Mouse (Mus musculus) right cerebral cortex, postnatal 14 days (tissue): ENCODE results near the gene Grm8.

Experiments used
- DNase-seq: peaks from one replicate; pipeline ENCODE4 v3.0.0; 2022

Grm8 gene

DNA sequence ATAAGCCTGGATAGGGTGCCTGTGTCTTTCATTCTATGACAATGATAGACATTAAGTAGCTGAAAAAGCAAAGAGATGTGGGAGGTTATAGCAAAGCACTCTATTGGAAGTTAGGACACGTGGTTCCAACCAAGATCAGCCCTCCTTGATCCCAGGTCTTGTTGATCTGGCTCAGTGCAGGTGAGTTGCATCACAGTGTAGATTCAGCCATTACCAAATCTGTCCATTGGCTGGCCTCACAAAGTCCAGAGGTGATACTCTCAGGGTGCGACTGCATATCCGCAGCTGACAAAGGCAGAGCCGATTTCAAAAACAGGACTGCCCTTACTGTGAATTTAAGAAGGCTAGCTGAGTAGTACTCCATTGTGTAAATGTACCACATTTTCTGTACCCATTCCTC is 103.0 kb downstream of the Grm8 start:
- DNase-seq = no peak

DNA sequence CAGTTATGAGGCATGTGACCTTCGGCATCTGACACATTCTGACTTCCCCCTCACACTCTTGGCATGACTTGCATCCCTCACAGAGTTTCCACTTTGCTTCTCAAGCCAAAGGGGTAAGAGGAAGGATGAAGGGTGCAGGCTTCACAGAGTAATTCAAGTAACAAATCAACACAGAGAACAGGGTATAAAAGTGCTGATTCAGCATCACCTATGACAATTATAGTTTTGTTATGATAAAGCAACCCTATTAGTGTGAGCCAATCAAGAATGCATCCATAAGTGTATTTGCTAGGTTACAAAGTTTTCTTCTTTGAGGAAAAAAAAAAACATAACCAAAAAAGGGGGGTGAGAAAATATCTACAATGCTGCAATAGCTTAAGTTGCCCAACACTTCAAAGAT is 117.3 kb downstream of the Grm8 start:
- DNase-seq = no peak

DNA sequence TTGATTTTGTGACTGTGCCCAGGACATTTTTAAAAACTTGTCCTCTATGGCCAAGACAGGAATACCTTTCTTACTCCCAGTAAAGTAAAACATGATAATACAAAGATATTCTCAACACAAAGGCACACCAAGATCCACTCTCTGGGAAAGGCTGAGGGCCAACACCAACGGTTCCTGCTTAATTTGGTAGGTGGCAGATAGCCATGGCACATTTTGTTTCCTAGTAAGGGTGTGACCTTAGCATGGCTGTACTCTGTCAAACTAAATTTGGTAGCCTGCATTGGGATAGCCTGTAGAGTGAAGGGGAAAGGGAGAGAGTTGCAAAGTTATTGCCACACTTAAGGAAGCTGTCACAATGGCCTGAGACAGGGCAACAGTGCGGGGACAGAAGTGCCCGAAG is 128.0 kb downstream of the Grm8 start:
- DNase-seq = no peak

GRCm38 (mm10) chr6:27997250-27997649 is 137.7 kb downstream of the Grm8 start:
- DNase-seq = no peak

GRCm38 (mm10) chr6:27991241-27991640 is 143.7 kb downstream of the Grm8 start:
- no peak for DNase-seq

GRCm38 (mm10) chr6:27982598-27982997 is 152.4 kb downstream of the Grm8 start:
- no peak for DNase-seq

DNA sequence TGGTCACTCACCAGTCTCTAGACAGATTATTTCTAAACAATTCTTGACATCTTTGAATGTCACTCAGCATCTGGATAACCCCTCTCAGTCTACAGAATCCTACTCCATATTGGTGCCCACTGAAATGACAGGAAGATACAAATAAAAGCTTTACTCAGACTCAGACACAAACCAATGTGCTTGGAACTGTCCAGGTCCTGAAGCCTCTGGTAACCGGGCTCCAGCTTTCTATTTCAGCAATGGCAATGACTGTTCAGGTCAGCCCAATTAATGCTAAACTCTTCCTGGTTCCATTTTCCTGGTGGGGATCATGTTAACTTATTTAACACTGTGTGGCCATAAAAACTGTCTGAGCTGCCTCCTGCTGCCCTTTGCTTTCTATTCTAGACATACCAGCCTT is 153.0 kb downstream of the Grm8 start:
- no peak for DNase-seq

GRCm38 (mm10) chr6:27977361-27977760 is 157.6 kb downstream of the Grm8 start:
- no peak for DNase-seq

DNA sequence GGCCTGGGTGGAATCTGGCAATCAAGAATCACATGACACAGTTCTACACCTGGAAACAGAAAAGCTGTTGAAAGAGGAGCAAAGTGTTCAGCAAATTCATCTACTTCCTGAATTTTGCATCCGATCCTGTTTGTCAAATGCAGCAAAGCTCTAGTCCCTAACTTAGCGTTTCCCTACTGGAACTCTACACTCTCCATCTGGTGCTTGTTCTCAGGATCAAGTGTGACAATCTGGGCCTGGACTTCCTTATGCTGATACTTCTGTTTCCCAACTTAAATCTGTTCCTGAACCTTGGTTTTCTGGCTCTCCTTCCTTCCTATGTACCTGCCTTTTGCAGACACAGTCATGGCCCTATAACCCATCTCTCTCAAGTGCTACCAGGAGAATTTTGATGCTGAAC is 166.1 kb downstream of the Grm8 start:
- DNase-seq = no peak

- DNase-seq = no peak
These were observed 167.9 kb downstream of the Grm8 start for GRCm38 (mm10) chr6:27967037-27967436.

DNA sequence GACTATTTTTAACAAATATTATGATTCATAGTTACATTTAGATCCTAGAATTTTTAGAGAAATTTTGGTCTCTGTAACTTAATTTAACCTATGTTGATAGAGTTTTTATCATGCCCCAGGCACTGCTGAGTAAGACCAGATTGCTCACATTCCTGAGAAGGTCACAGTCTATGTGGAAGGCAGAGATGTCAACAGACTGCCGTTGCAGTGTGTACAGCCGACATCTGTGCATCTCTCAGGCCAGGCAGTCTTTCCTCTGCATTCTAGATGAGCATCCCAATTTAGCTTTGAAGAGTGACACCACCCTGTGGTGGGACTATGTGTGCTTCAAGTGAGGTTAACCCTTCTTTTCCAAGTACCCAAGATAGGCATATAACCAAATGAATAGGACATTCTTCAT is 169.7 kb downstream of the Grm8 start:
- no peak for DNase-seq

DNA sequence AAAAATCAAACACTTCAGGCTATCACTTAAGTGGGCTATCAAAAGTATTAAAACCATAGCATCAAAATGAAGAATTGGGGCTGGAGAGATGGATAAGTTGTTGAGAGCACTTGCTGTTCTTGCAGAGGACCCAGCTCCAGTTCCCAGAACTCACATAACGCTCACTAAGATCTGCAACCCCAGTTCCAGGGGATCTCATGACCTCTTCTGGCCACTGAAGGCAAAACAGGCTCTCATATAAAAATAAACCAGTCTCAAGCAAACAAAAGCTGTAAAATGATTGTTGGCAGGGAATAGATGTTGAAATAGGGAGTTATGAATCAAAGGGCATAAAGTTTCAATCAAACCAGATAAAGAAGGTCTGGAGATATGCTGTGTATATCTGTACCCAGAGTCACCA is 171.1 kb downstream of the Grm8 start:
- DNase-seq = no peak

DNA sequence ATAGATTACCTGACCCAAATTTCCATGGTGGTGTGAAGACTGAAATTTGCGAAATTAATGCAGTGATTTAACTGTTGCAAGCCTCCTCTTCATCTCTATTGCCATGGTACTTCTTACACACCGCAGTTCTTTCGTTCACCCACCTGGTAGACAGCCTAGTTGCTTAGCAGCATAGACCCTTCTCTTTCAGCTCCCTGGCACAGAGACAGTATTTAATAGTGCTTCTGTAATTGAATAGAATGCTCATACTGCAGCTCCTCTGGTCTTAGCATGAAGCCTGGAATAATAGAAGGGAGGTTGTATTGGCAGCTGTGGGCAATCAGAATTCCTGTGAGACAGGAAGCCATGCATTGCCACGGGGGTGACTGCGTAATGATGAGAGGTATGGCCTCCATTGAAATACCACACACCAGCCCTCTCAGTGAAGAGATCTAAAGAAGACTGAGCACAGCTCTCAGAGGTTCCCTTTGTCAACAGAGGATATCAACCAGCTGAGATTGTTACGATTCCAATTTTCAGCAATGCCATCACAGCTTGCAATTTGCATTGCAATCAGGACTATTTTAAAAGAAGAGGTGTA is 178.6 kb downstream of the Grm8 start:
- no peak for DNase-seq

GRCm38 (mm10) chr6:27951433-27951832 is 183.5 kb downstream of the Grm8 start:
- no peak for DNase-seq

- DNase-seq = no peak
These were observed 206.9 kb downstream of the Grm8 start for GRCm38 (mm10) chr6:27928058-27928457.

- no peak for DNase-seq
These were observed 221.7 kb downstream of the Grm8 start for GRCm38 (mm10) chr6:27913281-27913680.

- no peak for DNase-seq
These were observed 230.6 kb downstream of the Grm8 start for GRCm38 (mm10) chr6:27904358-27904757.

DNA sequence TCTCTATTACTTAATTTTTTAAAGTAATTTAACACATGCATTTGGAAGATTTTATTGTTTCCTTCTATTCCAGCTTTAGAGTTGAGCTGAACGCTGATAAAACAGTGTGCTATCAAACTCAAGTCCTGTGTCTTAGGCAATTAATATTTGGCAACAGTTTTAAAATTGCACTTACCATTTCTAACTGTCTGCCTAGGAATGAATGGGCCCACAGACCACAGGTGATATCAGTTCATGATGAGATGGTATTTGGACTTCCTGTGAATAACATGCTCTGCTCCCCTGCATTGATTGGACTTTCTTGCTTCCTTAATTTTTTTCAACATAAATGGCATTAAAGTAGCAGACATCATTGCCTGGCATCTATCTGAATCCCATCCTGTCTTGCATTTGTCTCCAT is 232.8 kb downstream of the Grm8 start:
- DNase-seq = no peak

DNA sequence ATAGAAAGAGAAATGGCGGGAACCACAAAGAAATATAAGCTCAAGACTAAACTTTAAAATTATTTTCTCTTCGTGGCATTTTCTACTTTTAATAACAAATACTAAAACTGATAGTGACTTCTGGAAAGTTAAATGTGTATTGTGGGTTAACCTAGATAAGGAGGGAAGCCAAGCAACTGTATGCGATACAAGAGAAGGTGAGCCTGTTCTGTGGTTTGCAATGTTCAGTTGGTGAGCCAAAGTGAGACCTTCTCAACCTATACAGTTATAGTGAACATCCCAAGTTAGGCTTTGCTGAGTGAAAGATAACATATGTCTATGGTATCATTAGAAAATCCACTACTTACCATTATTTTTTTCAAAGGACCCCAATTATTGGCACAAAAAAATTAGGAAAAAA is 233.6 kb downstream of the Grm8 start:
- DNase-seq = no peak

DNA sequence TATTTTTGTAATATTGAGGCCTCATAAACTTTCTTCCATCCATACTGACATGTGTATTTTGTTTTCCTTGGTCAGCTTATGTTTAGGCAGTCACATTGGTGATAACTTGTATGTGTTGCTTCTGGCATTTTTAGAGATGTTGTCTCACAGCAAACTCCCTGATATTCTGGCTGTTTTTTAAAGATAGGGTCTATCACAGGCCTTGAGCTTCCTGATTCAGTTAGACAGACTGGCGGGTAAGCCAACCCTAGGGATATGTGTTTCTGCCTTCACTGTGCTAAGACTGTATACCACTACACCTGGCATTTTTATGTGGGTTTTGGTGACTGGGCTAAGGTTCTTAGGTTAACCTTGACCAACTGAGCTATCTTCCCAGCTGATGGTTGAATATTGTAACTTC is 239.8 kb downstream of the Grm8 start:
- DNase-seq = no peak

GRCm38 (mm10) chr6:27892886-27893285 is 242.1 kb downstream of the Grm8 start:
- DNase-seq = no peak

- no peak for DNase-seq
These were observed 246.6 kb downstream of the Grm8 start for GRCm38 (mm10) chr6:27888391-27888790.

DNA sequence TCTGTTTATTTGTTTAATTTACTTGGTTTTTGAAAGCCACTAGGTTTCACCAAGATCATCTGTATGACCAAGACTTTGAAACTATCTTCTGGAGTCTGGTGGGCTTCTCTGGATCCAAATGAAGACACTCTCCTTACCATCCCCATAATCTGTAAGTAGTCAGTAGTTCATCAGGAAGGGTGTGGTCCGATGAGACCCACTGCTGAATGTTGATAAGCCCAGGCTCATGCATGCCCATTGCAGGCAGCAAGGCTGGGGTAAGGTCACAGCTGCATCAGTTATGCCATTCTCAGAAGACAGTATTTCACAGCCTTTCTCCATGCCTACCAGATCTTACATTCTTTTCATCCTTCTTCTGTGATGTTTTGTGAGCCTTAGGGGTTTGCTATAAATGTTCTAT is 247.1 kb downstream of the Grm8 start:
- DNase-seq = no peak

DNA sequence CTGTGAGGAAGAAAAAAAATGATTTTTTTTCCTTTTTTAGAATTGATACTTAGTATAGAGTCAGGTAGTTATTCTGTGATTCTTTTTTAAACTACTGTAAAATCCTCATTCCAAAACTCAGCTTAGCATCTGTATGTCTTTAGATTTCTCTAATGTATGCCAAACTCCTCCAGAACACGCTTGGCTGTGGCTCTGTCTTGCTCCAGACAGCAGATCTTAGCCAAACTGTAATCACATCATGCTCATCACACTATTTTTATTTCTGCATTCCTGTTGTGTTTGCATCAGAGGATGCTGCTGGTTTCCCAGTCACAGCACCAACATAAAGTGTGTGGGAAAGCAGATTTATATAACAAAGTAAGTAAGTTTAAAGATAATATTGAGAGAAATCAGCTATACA is 249.2 kb downstream of the Grm8 start:
- DNase-seq = no peak

GRCm38 (mm10) chr6:27849644-27850043 is 285.3 kb downstream of the Grm8 start:
- DNase-seq = no peak

GRCm38 (mm10) chr6:27836159-27836558 is 298.8 kb downstream of the Grm8 start:
- DNase-seq = no peak
